Mouse (Mus musculus) cerebellum, adult (tissue): ENCODE measurements around the gene Hpdl.
"Not testable (repeated sequence)": the region's sequence is repeated elsewhere in the genome, so short reads cannot be mapped to it uniquely, and the experiment has no call there.

Source experiments
- ATAC-seq: cut with Nextera tagmentation; 2 replicates; pipeline ENCODE4 v1.9.2; 2017; ENCODE audit warnings: mild to moderate bottlenecking, moderate library complexity, mixed read lengths; ENCODE audit not compliant: insufficient number of reproducible peaks, low FRiP score, low TSS enrichment

Gene Hpdl

DNA sequence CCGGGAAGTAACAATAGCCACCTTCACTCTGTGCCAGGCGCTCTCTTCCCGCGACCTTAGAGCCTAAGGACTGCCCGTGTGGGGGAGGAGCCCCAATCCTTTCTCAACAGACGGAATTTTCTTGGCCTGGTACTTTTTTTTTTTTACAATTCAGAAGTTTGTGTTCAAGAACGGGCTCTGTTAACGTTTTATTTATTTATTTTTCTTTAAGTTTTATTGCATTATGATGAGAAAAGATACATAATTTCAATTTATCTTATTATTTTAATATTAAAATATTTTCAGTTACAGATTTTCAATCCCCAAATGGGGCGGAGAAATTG is at the start of gene Hpdl:
Gene Hpdl, minus strand, starts transcription at position 14 of the 323 bp plus-strand sequence.
- no peak for ATAC-seq

DNA sequence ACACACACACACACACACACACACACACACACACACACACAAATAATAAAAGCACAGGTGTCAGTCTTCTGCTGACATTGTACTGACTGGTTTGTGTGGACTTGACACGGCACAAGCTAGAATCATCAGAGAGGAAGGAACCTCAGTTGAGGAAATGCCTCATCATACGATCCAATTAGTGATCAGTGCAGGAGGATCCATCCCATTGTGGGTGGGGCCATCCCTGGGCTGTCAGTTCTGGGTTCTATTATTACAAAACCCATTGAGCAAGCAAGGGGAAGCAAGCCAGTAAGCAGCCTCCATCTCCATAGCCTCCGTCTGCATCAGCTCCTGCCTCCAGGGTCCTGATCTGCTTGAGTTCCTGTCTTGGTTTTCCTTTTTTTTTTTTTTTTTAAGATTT is 48.4 kb upstream of the Hpdl start:
- ATAC-seq = no peak

DNA sequence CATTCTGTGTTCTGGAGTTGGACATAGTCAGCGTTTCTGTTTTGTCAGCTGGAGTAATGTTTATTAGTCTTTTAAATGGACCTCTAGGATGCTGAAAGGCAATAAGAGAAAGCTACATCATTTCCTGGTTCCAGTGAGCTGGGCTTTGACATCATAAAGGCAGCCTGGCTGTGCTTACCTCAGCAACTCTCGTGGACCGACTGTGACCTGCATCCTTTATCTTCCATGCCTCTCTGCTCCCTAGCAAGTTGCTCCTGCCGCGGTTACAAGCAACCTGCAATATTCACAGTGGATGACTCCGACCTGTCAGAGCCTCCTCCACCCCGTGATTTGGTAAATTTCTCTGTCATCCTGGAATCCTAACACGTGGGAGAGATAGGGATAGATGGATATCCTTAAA is 40.5 kb upstream of the Hpdl start:
- no peak for ATAC-seq

DNA sequence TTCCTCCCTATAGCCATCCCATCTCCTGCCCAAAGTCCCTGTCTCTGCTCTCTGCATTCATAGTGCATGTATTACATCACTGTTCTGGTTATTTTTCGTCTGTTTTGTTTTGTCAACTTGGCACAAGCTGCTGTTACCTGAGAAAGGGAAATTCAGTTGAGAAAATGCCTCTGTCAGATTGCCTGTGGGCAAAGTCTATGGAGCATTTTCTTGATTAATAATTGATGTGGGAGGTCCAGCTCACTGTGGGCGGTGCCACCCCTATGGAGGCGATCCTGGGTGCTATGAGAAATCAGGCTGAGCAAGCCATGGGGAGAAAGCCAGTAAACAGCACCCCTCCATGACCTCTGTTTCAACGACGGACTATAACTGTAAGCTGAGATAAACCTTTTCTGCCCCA is 38.2 kb upstream of the Hpdl start:
- no peak for ATAC-seq

DNA sequence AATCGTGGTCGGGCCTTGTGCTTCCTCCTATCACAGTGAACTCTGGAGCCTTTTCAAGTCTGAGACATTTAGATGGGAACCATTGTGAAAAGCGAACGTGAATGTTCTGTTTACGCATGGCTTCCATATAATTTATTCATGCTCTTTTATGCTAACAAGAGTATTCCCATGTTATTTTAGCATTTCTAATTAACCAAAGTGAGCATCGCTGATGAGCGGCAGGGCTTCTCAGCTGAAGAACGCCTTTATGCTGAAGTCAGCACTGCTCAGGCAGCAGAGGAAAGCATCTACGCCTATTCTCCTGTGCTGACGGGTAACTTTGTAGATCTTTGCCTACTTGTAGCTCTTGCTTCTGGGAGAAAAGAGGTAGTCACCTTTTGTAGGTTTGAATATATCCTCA is 35.7 kb upstream of the Hpdl start:
- ATAC-seq = no peak

DNA sequence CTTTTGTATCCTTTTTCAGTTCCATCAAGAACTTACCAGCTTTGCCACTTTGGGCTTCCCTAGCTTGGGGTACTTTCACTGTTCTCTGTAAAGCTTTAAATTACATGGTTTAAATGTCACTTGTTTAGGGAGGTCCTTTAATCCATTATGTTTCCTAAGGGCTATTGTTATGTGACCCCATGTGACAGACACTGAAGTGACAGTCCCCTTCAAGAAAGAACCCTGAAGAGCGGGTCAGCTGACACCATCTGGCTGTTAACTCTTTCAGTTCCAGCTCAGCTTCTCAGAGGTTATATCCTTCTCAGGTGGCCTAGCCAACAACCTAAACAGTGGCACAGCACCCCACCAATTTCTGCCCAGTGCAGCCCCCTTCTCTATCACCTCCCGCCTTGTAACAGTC is 32.8 kb upstream of the Hpdl start:
- no peak for ATAC-seq

DNA sequence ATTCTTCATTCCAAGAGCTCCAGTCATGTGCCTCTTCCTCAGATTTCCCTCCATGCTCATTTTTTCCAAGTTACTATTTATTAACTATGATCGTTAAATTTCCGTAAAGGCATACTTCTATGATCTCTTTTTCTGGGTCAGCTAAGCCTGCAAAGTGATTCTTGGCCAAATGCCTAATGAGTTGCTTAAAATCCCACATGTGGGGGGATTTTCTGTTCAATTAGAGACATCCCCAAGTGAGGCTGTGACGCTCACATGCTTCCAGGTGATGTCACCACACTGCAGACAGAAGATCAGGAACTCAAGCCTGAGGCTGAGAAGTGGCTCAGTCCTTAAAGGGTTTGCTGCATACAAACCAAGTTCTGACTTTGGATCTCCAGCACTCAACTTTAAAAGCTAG is 28.4 kb upstream of the Hpdl start:
- no peak for ATAC-seq

DNA sequence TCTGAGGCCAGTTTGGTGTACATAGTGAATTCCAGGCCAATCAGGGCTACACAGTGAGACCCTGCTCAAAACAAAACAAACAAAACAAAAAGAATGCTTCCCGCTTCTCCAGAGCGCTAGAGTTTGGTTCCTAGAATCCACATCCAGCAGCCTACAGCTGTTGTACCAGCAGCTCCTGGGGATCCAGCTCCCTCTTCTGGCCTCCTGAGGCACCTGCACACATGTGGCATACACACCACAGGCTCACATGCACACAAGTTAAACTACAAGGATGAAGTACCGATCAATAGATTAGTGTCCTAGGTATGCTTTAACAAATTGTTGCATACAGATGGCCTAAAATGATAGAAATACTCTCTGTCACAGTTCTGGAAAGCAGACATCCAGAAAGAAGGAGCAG is 22.8 kb upstream of the Hpdl start:
- no peak for ATAC-seq

DNA sequence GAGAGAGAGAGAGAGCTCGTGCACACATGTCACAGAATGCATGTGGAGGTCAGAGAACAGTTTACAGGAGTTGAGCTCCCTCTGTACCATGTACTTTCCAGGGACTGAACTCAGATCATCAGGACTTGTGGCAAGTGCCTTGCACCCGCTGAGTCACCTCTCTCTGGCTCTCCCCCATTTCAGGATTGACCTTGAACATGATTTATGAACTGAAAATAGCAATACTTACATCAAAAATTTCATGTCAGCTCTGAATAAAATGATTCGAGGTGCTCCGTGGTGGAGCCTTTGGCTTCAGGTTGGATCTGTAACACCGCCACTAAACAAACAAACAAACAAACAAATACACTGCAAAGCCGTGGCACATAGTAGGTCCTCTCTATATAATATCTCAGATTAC is 19.3 kb upstream of the Hpdl start:
- ATAC-seq = no peak

DNA sequence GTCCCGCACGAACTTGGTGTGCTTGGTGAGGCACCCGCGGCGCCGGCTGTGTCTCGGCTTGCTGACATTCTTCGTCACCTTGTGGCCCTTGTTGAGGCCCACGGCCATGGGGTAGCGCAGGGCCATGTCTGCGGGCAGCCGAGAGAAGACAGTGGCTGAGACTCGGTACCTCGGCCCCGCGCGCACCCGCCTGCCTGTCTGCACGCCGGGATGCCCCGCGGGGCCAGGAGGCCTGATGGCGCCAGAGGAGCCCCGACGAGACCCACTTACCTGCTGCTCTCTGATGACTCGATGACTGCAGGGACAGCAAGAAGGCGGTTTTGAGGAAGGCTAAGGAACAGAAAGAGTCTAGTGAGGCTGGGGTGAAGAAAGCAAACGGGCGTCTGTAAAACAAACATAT is 18.6 kb upstream of the Hpdl start:
- not testable (repeated sequence) for ATAC-seq

DNA sequence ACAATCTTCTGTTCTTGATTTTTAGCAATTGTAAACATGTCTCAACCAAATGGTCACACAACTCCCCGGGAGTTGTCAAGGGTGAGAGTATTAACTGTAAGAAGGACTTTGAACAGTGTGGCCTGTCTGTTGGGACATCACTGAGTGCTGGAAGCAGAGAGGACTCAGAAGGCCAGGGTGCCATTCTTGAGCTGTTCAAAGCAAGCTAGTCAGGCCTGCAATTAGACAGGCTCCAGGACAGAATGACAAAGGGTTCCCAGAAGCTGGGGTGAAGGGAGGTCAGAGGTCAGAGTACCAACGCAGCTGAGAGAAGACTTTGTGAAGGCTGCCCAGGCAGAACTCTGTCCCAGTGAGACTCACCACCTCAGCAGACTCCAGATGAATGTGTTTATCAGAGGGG is 17.5 kb upstream of the Hpdl start:
- ATAC-seq = no peak

DNA sequence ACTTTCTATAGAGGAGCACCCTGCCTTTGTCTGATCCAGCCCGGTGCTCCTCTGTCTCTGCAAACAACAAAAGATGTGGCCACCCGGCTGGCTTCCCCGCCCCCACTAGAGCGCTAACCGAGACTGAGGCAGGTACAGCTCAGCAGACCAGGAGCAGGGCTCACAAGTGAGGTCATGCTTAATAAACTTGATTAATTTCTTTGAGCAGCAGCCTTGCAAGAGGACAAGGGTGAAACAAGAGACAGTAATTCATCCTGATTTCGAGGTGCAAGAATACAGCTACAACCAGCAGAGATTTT is 8.5 kb upstream of the Hpdl start:
- no peak for ATAC-seq

DNA sequence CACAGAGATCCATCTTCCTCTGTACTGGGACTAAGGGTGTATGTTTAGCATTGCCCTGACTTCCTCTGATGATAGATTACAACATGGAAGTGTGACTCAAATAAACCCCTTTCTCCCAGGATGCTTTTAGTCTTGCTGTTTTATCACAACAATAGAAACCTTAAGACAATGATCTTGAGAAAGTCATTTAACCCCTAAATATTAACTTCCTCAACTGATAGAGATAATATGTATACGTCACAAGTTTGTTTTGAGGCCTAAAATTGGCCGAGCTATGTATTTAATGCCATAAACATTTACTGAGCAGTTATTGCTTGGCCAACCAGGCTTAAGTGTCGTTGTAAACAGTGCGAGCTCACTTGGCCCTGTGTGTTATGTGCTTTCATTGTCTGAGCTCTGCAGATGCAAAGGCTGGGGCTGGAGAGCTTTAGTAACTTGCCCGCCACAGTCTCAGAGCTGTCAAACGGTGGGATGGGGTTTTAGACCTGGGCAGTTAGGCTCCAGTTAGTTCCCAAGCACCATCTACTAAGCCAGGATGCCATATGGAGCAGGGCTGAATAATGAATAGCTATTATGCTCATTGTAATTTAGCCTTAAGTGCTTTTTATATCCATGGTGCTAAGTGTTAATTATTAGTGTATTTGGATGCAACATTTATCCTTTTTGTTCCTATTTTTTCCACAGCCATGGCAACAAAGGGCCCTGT is 8.0 kb upstream of the Hpdl start:
- ATAC-seq = no peak

DNA sequence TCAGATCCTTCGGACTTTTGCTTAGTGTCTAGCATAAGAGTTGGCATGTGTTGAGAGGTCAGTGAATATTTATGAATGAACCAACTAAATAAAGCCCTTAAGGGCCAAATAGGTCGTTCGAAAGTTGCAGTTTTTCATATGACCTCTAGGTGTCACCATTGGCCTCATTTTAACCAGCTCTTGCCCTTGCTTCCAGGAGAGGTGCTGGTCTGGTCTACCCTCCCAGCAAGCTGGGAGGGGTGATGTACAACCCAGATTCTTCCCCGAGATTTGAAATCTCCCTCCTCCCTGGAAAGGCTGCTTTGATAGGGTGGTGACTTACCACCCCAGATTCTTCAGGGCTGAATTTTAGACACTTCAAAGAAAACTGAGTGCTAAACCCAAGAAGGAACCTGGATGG is 6.3 kb upstream of the Hpdl start:
- peak; percentile 64; the same call in 1 of the 2 replicates for ATAC-seq

DNA sequence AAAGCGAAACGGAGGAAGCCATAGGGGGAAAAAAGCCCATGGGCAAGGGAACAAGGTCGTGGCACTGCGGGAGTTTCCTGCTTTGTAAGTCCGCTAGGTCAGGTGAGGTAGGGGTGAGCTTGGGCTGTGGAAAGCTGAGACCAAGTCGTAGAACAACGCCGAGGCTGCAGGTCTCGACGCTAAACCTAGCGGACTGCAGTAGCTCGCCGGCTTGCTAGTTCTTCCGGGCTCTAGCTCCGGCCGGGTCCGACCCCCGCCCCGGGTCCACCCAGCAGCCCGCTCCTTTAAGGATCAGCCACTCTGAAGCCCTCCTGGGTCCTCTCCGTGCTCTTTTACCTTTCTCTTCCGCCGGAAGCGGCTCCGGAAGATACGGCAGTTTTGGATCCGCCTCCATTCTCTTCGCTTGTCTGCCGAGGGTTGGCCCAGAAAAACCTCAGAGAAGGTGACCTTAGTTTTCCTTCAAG is 3.1 kb upstream of the Hpdl start:
- peak; percentile 52; the same call in 1 of the 2 replicates for ATAC-seq

DNA sequence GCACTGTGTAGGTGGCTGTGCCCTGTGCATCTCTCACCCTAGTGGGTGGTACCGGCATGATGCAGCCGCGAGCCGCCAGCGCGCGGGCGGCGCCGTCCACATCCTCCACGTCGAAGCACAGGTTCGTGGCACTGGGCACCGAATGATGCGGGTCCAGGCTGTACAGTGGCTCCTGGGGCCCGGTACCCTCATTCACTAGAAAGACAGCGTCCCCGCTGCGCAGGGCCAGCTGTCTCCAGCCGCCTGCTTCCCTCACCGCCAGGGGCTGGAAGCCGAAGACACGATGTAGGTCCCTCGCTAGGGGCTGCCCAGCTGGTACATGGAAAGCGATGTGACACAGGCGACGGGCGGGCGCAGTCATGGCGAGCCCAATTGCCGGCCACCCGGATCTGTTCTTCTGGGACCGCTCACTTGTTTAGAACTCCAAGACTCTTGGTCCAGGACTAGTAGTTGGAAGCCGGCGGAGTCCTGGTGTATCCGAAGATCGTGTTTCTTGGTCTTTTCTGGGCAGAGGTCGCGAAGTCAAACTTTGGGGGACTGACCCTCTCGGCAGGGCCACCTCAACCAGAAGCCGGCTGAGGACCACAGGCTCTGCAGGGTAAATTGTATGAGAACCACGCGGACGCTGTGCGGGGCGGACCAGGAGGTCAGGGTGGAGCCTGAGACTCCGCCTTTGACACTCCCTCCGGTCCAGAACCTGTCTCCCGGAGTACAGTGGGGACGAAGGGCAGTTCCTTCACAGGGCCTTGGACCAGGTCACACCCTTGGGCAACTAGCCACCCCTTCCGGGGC is 409 bp downstream of the Hpdl start:
- ATAC-seq = peak; percentile 59

DNA sequence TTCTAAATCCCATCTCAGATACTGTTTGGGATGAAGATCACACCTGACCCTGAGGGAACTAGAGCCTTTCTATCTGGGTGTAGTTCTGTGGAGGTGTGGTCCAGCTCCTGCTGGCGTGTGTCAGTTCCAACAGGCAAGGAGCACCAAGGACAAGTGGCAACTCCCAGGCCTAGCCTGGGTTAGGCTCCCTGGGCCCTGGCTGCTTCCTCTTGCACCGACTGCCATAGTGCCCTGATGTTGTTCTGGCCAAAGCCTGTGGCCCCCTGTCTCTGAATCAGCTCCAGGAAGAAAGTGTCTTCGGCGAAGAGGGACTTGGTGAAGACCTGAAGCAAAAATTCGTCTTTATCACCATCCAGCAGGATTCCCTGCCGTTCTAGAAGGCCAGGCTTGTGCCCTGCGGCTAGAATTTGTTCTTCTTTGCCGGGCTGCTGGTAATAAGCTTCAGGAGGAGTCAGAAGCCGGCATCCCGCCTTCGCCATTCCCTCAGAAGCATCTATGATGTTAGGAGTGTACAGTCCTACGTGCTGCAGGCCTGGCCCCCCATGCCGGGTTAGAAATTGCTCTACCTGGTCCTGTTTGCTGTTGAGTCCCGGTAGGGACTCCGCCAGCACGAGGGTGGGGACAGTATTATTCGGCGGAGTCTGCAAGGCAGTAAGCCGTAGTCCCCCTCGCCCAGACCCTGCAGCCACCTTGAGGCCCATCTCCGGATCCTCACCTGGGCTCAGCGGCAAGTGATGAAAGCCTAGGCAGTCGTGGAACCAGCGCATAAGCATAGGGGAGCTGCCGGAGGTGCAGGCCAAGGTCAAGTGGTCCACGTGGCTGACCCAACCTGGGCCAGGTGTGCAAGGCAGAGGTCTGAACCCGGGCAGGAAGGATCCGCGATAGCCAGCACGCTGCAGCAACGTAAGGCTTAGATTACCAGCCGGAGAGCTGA is 1.3 kb downstream of the Hpdl start:
- ATAC-seq = no peak

DNA sequence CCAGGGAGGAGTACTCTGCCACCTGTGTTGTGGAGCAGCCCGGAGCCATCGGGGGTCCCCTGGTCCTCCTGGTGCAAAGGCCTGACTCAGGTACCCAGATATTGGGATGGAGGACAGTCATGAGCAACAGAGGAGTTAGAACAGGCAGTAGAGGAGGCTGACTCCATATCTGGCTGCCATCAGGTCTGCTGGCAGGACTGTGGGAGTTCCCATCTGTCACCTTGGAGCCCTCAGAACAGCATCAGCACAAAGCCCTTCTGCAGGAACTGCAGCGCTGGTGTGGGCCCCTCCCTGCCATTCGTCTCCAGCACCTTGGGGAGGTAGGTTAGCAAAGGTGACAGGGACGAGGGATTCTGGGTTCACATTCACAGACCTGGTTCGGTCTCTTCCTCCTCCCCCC is 4.0 kb downstream of the Hpdl start:
- ATAC-seq = peak; percentile 72

DNA sequence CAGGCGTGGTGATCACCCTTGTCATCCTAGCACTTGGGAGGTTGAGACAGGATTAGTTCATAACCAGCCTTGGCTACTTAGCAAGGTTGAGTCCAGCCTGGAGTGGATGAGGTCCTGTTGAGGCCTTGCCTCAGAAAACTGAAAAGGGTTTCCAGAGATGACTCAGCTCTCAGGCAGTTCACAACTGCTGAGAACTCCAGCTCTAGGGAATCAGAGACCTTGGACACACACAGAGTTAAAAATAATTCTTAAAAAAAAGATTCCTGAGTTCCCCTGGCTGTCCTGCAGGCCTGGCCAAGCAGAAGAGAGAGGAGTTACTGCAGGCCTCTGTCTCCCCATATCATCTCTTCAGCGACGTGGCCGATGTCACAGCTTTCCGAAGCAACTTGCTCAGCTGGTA is 6.2 kb downstream of the Hpdl start:
- ATAC-seq = no peak

DNA sequence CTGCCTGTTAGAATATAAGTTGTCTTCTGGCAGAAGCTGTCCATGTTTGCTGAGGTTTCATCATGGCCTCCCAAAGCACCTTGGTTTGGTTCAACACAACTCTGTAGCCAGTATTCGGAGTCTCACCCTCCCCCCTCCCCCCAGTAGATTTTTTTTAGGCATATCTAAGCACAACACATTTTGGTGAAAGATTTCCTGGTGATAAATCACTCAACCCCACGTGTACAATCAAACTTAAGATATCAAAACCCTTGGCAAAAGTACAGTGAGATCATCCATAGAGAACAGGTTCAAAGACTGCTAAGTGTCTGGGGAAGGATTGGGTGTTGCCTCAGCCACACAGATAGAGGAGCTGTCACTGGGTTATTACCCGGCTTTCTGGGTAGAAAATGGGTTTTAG is 10.5 kb downstream of the Hpdl start:
- no peak for ATAC-seq
